In genomic region chr8:3609046-3609815, GRCm38 (mm10) we compare ENCODE assay signal across 12 mouse cellular contexts. TPM values are rescaled to one million over a fixed set of nuclear protein-coding genes. Genes with fewer than 3 reads are reported as not detected.
DNase-seq lines count a peak whose midpoint lies in the region; ATAC-seq and TF ChIP-seq lines count a peak whose summit lies in the region.
"Had no signal": no experiment of that assay in that cellular context is flagged by ENCODE, and none has a peak within 500 bp of the region (broad histone marks: within the 10 kb centered on the region; RNA-seq: fewer than 3 reads in every experiment).

No protein-coding gene starts in this region.

- no peak overlapping the region for H3K4me3 ChIP-seq in hindbrain, postnatal 0 days (ENCODE audit: low read length)
- H3K4me3 ChIP-seq in hindbrain, embryonic 10.5 days, result no peak overlapping the region
- no peak overlapping the region for H3K4me3 ChIP-seq in MEL (ENCODE audit: control insufficient read depth in 1 of 2, insufficient read depth in 1 of 2, low read depth in 2 of 2, low read length in 2 of 2)
- no peak overlapping the region for H3K4me3 ChIP-seq in embryonic facial prominence, embryonic 14.5 days (ENCODE audit: low read depth, low read length)
- H3K4me3 ChIP-seq in limb, embryonic 15.5 days, result no peak overlapping the region

- no peak for TF ChIP-seq RAD21 in MEL (IDR thresholded peaks at IDR 0.05; ENCODE audit: low read depth, low read length)

- no peak overlapping the region for H3K4me2 ChIP-seq in hindbrain, postnatal 0 days (ENCODE audit: low read depth, low read length)
- H3K4me2 ChIP-seq in embryonic facial prominence, embryonic 14.5 days (ENCODE audit: low read depth, low read length), result no peak overlapping the region
- H3K4me2 ChIP-seq in limb, embryonic 15.5 days, result no peak overlapping the region

- no peaks in the 10 kb centered on the region for H3K27me3 ChIP-seq in hindbrain, postnatal 0 days (ENCODE audit: insufficient read depth, low read length)
- no peaks in the 10 kb centered on the region for H3K27me3 ChIP-seq in hindbrain, embryonic 10.5 days (ENCODE audit: insufficient read depth, poor library complexity, severe bottlenecking)
- H3K27me3 ChIP-seq in MEL (ENCODE audit: control insufficient read depth in 1 of 2, insufficient read depth in 2 of 2, low read length in 2 of 2), result no peaks in the 10 kb centered on the region
- H3K27me3 ChIP-seq in embryonic facial prominence, embryonic 14.5 days (replicated peaks; ENCODE audit: control insufficient read depth, insufficient read depth, low read length), result no peaks in the 10 kb centered on the region
- no peaks in the 10 kb centered on the region for H3K27me3 ChIP-seq in limb, embryonic 15.5 days

- H3K79me2 ChIP-seq in MEL (ENCODE audit: control insufficient read depth, insufficient read depth, low read length, poor library complexity), result no peaks in the 10 kb centered on the region

- TF ChIP-seq EP300 in MEL (IDR thresholded peaks at IDR 0.05; ENCODE audit: low read depth in 1 of 2, low read length in 2 of 2), result no peak

- peaks cover 67% of the 10 kb centered on the region for H3K36me3 ChIP-seq in hindbrain, postnatal 0 days (ENCODE audit: insufficient read depth, low read length)
- peaks cover 100% of the 10 kb centered on the region for H3K36me3 ChIP-seq in hindbrain, embryonic 10.5 days
- H3K36me3 ChIP-seq in MEL (ENCODE audit: control insufficient read depth in 1 of 2, insufficient read depth in 2 of 2, low read length in 2 of 2), result peaks cover 0 to 11% of the 10 kb centered on the region in 2 experiments
- H3K36me3 ChIP-seq in embryonic facial prominence, embryonic 14.5 days (ENCODE audit: control insufficient read depth, insufficient read depth, low read length), result peaks cover 65% of the 10 kb centered on the region
- H3K36me3 ChIP-seq in limb, embryonic 15.5 days, result peaks cover 80% of the 10 kb centered on the region

- no peaks in the 10 kb centered on the region for H3K9me3 ChIP-seq in hindbrain, postnatal 0 days (ENCODE audit: low read length)
- no peaks in the 10 kb centered on the region for H3K9me3 ChIP-seq in hindbrain, embryonic 10.5 days
- H3K9me3 ChIP-seq in MEL (replicated peaks; ENCODE audit: insufficient read depth, low read length), result no peaks in the 10 kb centered on the region
- no peaks in the 10 kb centered on the region for H3K9me3 ChIP-seq in embryonic facial prominence, embryonic 14.5 days (ENCODE audit: control insufficient read depth, low read length)
- H3K9me3 ChIP-seq in limb, embryonic 15.5 days, result no peaks in the 10 kb centered on the region

- no peak overlapping the region for H3K9ac ChIP-seq in hindbrain, postnatal 0 days (replicated peaks; ENCODE audit: low read length)
- H3K9ac ChIP-seq in MEL (ENCODE audit: control insufficient read depth, low read depth, low read length, poor library complexity, severe bottlenecking), result no peak overlapping the region
- H3K9ac ChIP-seq in embryonic facial prominence, embryonic 14.5 days (ENCODE audit: low read depth, low read length), result no peak overlapping the region
- H3K9ac ChIP-seq in limb, embryonic 15.5 days, result no peak overlapping the region
- H3K9ac ChIP-seq: liver, embryonic 14.5 days had no signal

- H3K4me1 ChIP-seq in hindbrain, postnatal 0 days (ENCODE audit: insufficient read depth, low read length), result no peaks in the 10 kb centered on the region
- H3K4me1 ChIP-seq in hindbrain, embryonic 10.5 days (replicated peaks), result no peaks in the 10 kb centered on the region; the same call in 1 of the 2 replicates
- H3K4me1 ChIP-seq in MEL (ENCODE audit: control insufficient read depth in 1 of 2, insufficient read depth in 2 of 2, low read length in 2 of 2), result peaks cover 0 to 18% of the 10 kb centered on the region in 2 experiments; a peak in 2 of 4 replicates
- no peaks in the 10 kb centered on the region for H3K4me1 ChIP-seq in embryonic facial prominence, embryonic 14.5 days (ENCODE audit: control insufficient read depth, insufficient read depth, low read length)
- peaks cover 5% of the 10 kb centered on the region; the same call in 1 of the 2 replicates for H3K4me1 ChIP-seq in limb, embryonic 15.5 days

- 76% methylated on average over 12 of the region's 12 CpGs for WGBS in hindbrain, postnatal 0 days
- 91% methylated on average over 12 of the region's 12 CpGs for WGBS in hindbrain, embryonic 10.5 days
- 67% methylated on average over 12 of the region's 12 CpGs for WGBS in embryonic facial prominence, embryonic 14.5 days
- WGBS in limb, embryonic 15.5 days, result 72% methylated on average over 12 of the region's 12 CpGs

- no peak for TF ChIP-seq CTCF in hindbrain, postnatal 0 days (IDR thresholded peaks at IDR 0.05; ENCODE audit: low read depth)
- no peak for TF ChIP-seq CTCF in MEL (IDR thresholded peaks at IDR 0.05 in 2 of 3, conservative IDR thresholded peaks at IDR 0.05 in 1 of 3; ENCODE audit: control insufficient read depth in 1 of 3, insufficient read depth in 1 of 3, low read depth in 2 of 3, low read length in 3 of 3, poor library complexity in 1 of 3, severe bottlenecking in 1 of 3)

- peak; percentile 15 for DNase-seq in hindbrain, postnatal 0 days (ENCODE audit: low spot score)
- DNase-seq in hindbrain, embryonic 10.5 days (ENCODE audit: low spot score), result no peak
- no peak for DNase-seq in MEL (ENCODE audit: low read depth, low spot score)
- peak; percentile 39 for DNase-seq in embryonic facial prominence, embryonic 14.5 days (ENCODE audit: low spot score)
- no peak for DNase-seq in right cerebral cortex, postnatal 25 days
- no peak for DNase-seq in layer of hippocampus, adult 11-12 months (ENCODE audit: low spot score)
- DNase-seq: gastrocnemius, postnatal 10 days had no signal

- H3K27ac ChIP-seq in hindbrain, postnatal 0 days, result peak overlapping the region; percentile 32; the same call in 1 of the 2 replicates
- no peak overlapping the region for H3K27ac ChIP-seq in hindbrain, embryonic 10.5 days
- peak overlapping the region; percentile 25; the same call in 1 of the 2 replicates for H3K27ac ChIP-seq in MEL (ENCODE audit: control insufficient read depth, low read depth, low read length)
- peak overlapping the region; percentile 3; the same call in 1 of the 2 replicates for H3K27ac ChIP-seq in embryonic facial prominence, embryonic 14.5 days (replicated peaks; ENCODE audit: low read depth, low read length)
- H3K27ac ChIP-seq in limb, embryonic 15.5 days, result peak overlapping the region; percentile 27; the same call in 1 of the 2 replicates
- H3K27ac ChIP-seq: liver, embryonic 14.5 days had no signal

- TF ChIP-seq POLR2A in MEL (IDR thresholded peaks at IDR 0.05; ENCODE audit: control insufficient read depth in 1 of 2, insufficient read depth in 1 of 2, low read depth in 1 of 2, low read length in 2 of 2, poor library complexity in 1 of 2), result no peak

- ATAC-seq in hindbrain, postnatal 0 days, result no peak; the same call in 1 of the 2 replicates
- ATAC-seq in embryonic facial prominence, embryonic 14.5 days (ENCODE audit: low read depth), result peak; percentile 15; the same call in 1 of the 2 replicates
- no peak for ATAC-seq in limb, embryonic 15.5 days (ENCODE audit: insufficient number of reproducible peaks, low FRiP score, low TSS enrichment, low read depth)
- no peak for ATAC-seq in granulocyte monocyte progenitor cell, adult 5-6 weeks (replicated peaks; ENCODE audit: poor library complexity, severe bottlenecking)

RNA-seq across cellular contexts. Expression of gene Xab2, which starts 11.9 kb away (rescaled TPM):
- 44.2 and 47.8 TPM in 2 replicates for total RNA-seq in hindbrain, postnatal 0 days (2014; rRNA removed)
- 32.6 and 35.7 TPM in 2 replicates for polyA plus RNA-seq in hindbrain, postnatal 0 days (2015; fragmentation: Nextera tagmentation; extraction: Ambion mirVana)
- polyA plus RNA-seq in hindbrain, embryonic 10.5 days (2016; fragmentation: Nextera tagmentation; extraction: Ambion mirVana), result 71.6 and 74.6 TPM in 2 replicates
- total RNA-seq in MEL (2012; rRNA removed), result 60.6 and 68.1 TPM in 2 replicates
- polyA plus RNA-seq in MEL (2012; ENCODE audit: insufficient read depth in 1 of 2, insufficient read length in 2 of 2, low read depth in 1 of 2, low replicate concordance in 2 of 2, missing spikeins in 1 of 2), result 10 to 100 TPM; 54.8 to 90.4 TPM
- 41.3 and 47.0 TPM in 2 replicates for polyA plus RNA-seq in embryonic facial prominence, embryonic 14.5 days (2014; fragmentation: Nextera tagmentation; extraction: Ambion mirVana)
- polyA plus RNA-seq in limb, embryonic 15.5 days (2015; fragmentation: Nextera tagmentation; extraction: Ambion mirVana), result 50.1 and 52.3 TPM in 2 replicates
- total RNA-seq in granulocyte monocyte progenitor cell, adult 5-6 weeks (2014; fragmentation: Nextera tagmentation), result 33.1 and 35.2 TPM in 2 replicates
- total RNA-seq in granulocyte monocyte progenitor cell, adult 5-6 weeks (2017), result 44.9 and 51.3 TPM in 2 replicates

RNA-seq across cellular contexts. Expression of gene Pet100, which starts 12.1 kb away (rescaled TPM):
- 3.7 and 16.5 TPM in 2 replicates for total RNA-seq in hindbrain, postnatal 0 days (2014; rRNA removed)
- polyA plus RNA-seq in hindbrain, postnatal 0 days (2015; fragmentation: Nextera tagmentation; extraction: Ambion mirVana), result 91.3 and 99.6 TPM in 2 replicates
- 97.8 and 115 TPM in 2 replicates for polyA plus RNA-seq in hindbrain, embryonic 10.5 days (2016; fragmentation: Nextera tagmentation; extraction: Ambion mirVana)
- 52.8 and 58.7 TPM in 2 replicates for total RNA-seq in MEL (2012; rRNA removed)
- polyA plus RNA-seq in MEL (2012; ENCODE audit: insufficient read depth in 1 of 2, insufficient read length in 2 of 2, low read depth in 1 of 2, low replicate concordance in 2 of 2, missing spikeins in 1 of 2), result 10 to 100 TPM in 1 of 2 experiments, not detected in 1; 64.2 TPM
- 84.2 and 97.1 TPM in 2 replicates for polyA plus RNA-seq in embryonic facial prominence, embryonic 14.5 days (2014; fragmentation: Nextera tagmentation; extraction: Ambion mirVana)
- 94.9 and 112 TPM in 2 replicates for polyA plus RNA-seq in limb, embryonic 15.5 days (2015; fragmentation: Nextera tagmentation; extraction: Ambion mirVana)
- total RNA-seq in granulocyte monocyte progenitor cell, adult 5-6 weeks (2014; fragmentation: Nextera tagmentation), result 118 and 132 TPM in 2 replicates
- 141 and 273 TPM in 2 replicates for total RNA-seq in granulocyte monocyte progenitor cell, adult 5-6 weeks (2017)

RNA-seq across cellular contexts. Expression of gene Pcp2, which starts 16.1 kb away (rescaled TPM):
- total RNA-seq in hindbrain, postnatal 0 days (2014; rRNA removed), result 95.0 and 145 TPM in 2 replicates
- polyA plus RNA-seq in hindbrain, postnatal 0 days (2015; fragmentation: Nextera tagmentation; extraction: Ambion mirVana), result 78.6 and 84.4 TPM in 2 replicates
- polyA plus RNA-seq in hindbrain, embryonic 10.5 days (2016; fragmentation: Nextera tagmentation; extraction: Ambion mirVana), result 0.22 TPM in 1 of 2 replicates, not detected in the other
- total RNA-seq in MEL (2012; rRNA removed), result 0.29 and 0.54 TPM in 2 replicates
- polyA plus RNA-seq in MEL (2012; ENCODE audit: insufficient read depth in 1 of 2, insufficient read length in 2 of 2, low read depth in 1 of 2, low replicate concordance in 2 of 2, missing spikeins in 1 of 2), result under 1 TPM in 1 of 2 experiments, not detected in 1; 0.35 TPM
- 0.17 and 0.31 TPM in 2 replicates for polyA plus RNA-seq in embryonic facial prominence, embryonic 14.5 days (2014; fragmentation: Nextera tagmentation; extraction: Ambion mirVana)
- 0.12 TPM in 1 of 2 replicates, not detected in the other for polyA plus RNA-seq in limb, embryonic 15.5 days (2015; fragmentation: Nextera tagmentation; extraction: Ambion mirVana)
- not detected in 2 replicates for total RNA-seq in granulocyte monocyte progenitor cell, adult 5-6 weeks (2014; fragmentation: Nextera tagmentation)
- total RNA-seq in granulocyte monocyte progenitor cell, adult 5-6 weeks (2017), result not detected in 2 replicates
- total RNA-seq: gastrocnemius, postnatal 10 days had no signal
- polyA plus RNA-seq: large intestine, adult 2 months; small intestine, adult 2 months had no signal

RNA-seq across cellular contexts. Expression of gene Stxbp2, which starts 21.5 kb away (rescaled TPM):
- 9.7 and 23.9 TPM in 2 replicates for total RNA-seq in hindbrain, postnatal 0 days (2014; rRNA removed)
- 32.7 and 38.5 TPM in 2 replicates for polyA plus RNA-seq in hindbrain, postnatal 0 days (2015; fragmentation: Nextera tagmentation; extraction: Ambion mirVana)
- 38.7 and 44.1 TPM in 2 replicates for polyA plus RNA-seq in hindbrain, embryonic 10.5 days (2016; fragmentation: Nextera tagmentation; extraction: Ambion mirVana)
- total RNA-seq in MEL (2012; rRNA removed), result 81.1 and 82.1 TPM in 2 replicates
- polyA plus RNA-seq in MEL (2012; ENCODE audit: insufficient read depth in 1 of 2, insufficient read length in 2 of 2, low read depth in 1 of 2, low replicate concordance in 2 of 2, missing spikeins in 1 of 2), result 100 to 1,000 TPM; 117 to 186 TPM
- 23.7 and 30.4 TPM in 2 replicates for polyA plus RNA-seq in embryonic facial prominence, embryonic 14.5 days (2014; fragmentation: Nextera tagmentation; extraction: Ambion mirVana)
- 42.5 and 43.0 TPM in 2 replicates for polyA plus RNA-seq in limb, embryonic 15.5 days (2015; fragmentation: Nextera tagmentation; extraction: Ambion mirVana)
- total RNA-seq in granulocyte monocyte progenitor cell, adult 5-6 weeks (2014; fragmentation: Nextera tagmentation), result 194 and 226 TPM in 2 replicates
- total RNA-seq in granulocyte monocyte progenitor cell, adult 5-6 weeks (2017), result 109 and 135 TPM in 2 replicates

RNA-seq across cellular contexts. Expression of gene Camsap3, which starts 22.1 kb away (rescaled TPM):
- 108 and 128 TPM in 2 replicates for total RNA-seq in hindbrain, postnatal 0 days (2014; rRNA removed)
- polyA plus RNA-seq in hindbrain, postnatal 0 days (2015; fragmentation: Nextera tagmentation; extraction: Ambion mirVana), result 34.9 and 39.1 TPM in 2 replicates
- 12.4 and 15.4 TPM in 2 replicates for polyA plus RNA-seq in hindbrain, embryonic 10.5 days (2016; fragmentation: Nextera tagmentation; extraction: Ambion mirVana)
- 0.36 and 0.62 TPM in 2 replicates for total RNA-seq in MEL (2012; rRNA removed)
- 1 to 10 TPM in 1 of 2 experiments, not detected in 1; 5.1 TPM for polyA plus RNA-seq in MEL (2012; ENCODE audit: insufficient read depth in 1 of 2, insufficient read length in 2 of 2, low read depth in 1 of 2, low replicate concordance in 2 of 2, missing spikeins in 1 of 2)
- polyA plus RNA-seq in embryonic facial prominence, embryonic 14.5 days (2014; fragmentation: Nextera tagmentation; extraction: Ambion mirVana), result 7.5 and 11.9 TPM in 2 replicates
- polyA plus RNA-seq in limb, embryonic 15.5 days (2015; fragmentation: Nextera tagmentation; extraction: Ambion mirVana), result 11.4 and 11.6 TPM in 2 replicates
- 0.19 and 0.82 TPM in 2 replicates for total RNA-seq in granulocyte monocyte progenitor cell, adult 5-6 weeks (2014; fragmentation: Nextera tagmentation)
- 0.13 TPM in 1 of 2 replicates, not detected in the other for total RNA-seq in granulocyte monocyte progenitor cell, adult 5-6 weeks (2017)

Comparison
In these comparisons a context has a peak if more than half of its experiments do, and no peak if none do; other contexts are left out.
1. DNase-seq: peak in hindbrain, postnatal 0 days (single experiment) and embryonic facial prominence, embryonic 14.5 days (single experiment); none in hindbrain, embryonic 10.5 days (single experiment), MEL (single experiment), right cerebral cortex, postnatal 25 days (single experiment) and layer of hippocampus, adult 11-12 months (single experiment).
2. RNA of gene Pcp2, which starts 16.1 kb away (polyA plus RNA-seq): 78.6 to 84.4 TPM in hindbrain, postnatal 0 days; 0.35 TPM in MEL, 0.17 to 0.31 TPM in embryonic facial prominence, embryonic 14.5 days, 0.22 TPM in hindbrain, embryonic 10.5 days and 0.12 TPM in limb, embryonic 15.5 days; every median in the first group is over 10 times any median in the second.